Mouse (Mus musculus): ENCODE data around the gene 9530053A07Rik. TPM values are rescaled to one million over a fixed set of nuclear protein-coding genes. Genes with fewer than 3 reads are reported as not detected.

Gene 9530053A07Rik
- polyA plus RNA-seq, 1 experiment from 2014 or later, result 0.03 TPM

- peak overlapping the region; percentile 75 for H3K27ac ChIP-seq
- 43% methylated on average over 19 of the region's 19 CpGs for WGBS
- peak; percentile 94 for ATAC-seq (replicated peaks; ENCODE audit: low FRiP score)
- H3K27me3 ChIP-seq, result no peaks in the 10 kb centered on the region
- no peak overlapping the region; the same call in 1 of the 2 replicates for H3K4me3 ChIP-seq (replicated peaks)
- peaks cover 2% of the 10 kb centered on the region for H3K36me3 ChIP-seq
- H3K9me3 ChIP-seq (replicated peaks), result no peaks in the 10 kb centered on the region
- peaks cover 8% of the 10 kb centered on the region; the same call in 1 of the 2 replicates for H3K4me1 ChIP-seq
- H3K9ac ChIP-seq, result no peak overlapping the region
- peak overlapping the region; percentile 20; the same call in 1 of the 2 replicates for H3K4me2 ChIP-seq
These were observed 74.2 kb downstream of the 9530053A07Rik start for GRCm38 (mm10) chr7:28203207-28204108.

- H3K27me3 ChIP-seq, result no peaks in the 10 kb centered on the region
- peaks cover 8% of the 10 kb centered on the region; the same call in 1 of the 2 replicates for H3K4me1 ChIP-seq
- H3K4me2 ChIP-seq, result no peak overlapping the region
- no peaks in the 10 kb centered on the region for H3K36me3 ChIP-seq
- WGBS, result 79% methylated on average over 4 of the region's 4 CpGs
- H3K4me3 ChIP-seq (replicated peaks), result no peak overlapping the region
- ATAC-seq (replicated peaks; ENCODE audit: low FRiP score), result no peak
- H3K9ac ChIP-seq, result no peak overlapping the region
- H3K9me3 ChIP-seq (replicated peaks), result no peaks in the 10 kb centered on the region
- no peak overlapping the region for H3K27ac ChIP-seq
These were observed 76.9 kb downstream of the 9530053A07Rik start for GRCm38 (mm10) chr7:28206044-28206600.

GRCm38 (mm10) chr7:28208396-28208987 is 79.2 kb downstream of the 9530053A07Rik start:
- H3K9ac ChIP-seq, result peak overlapping the region; percentile 31; the same call in 1 of the 2 replicates

GRCm38 (mm10) chr7:28208988-28209508 is 79.8 kb downstream of the 9530053A07Rik start:
- Histone ChIP-seq H3K27me3 (no peaks in the 10 kb centered on the region), H3K9me3 (replicated peaks) (no peaks in the 10 kb centered on the region), H3K4me3 (replicated peaks) (peak overlapping the region; percentile 40), H3K9ac (peak overlapping the region; percentile 31; the same call in 1 of the 2 replicates), H3K4me2 (peak overlapping the region; percentile 60), H3K27ac (peak overlapping the region; percentile 43), H3K36me3 (no peaks in the 10 kb centered on the region), H3K4me1 (no peaks in the 10 kb centered on the region)
- peak; percentile 60; the same call in 1 of the 2 replicates for ATAC-seq (replicated peaks; ENCODE audit: low FRiP score)
- 45% methylated on average over 19 of the region's 19 CpGs for WGBS

More at GRCm38 (mm10) chr7:28208396-28208987, 79.2 kb downstream of the 9530053A07Rik start:
- Histone ChIP-seq H3K9me3 (replicated peaks) (no peaks in the 10 kb centered on the region), H3K4me2 (peak overlapping the region; percentile 60), H3K4me1 (peaks cover under 1% of the 10 kb centered on the region; the same call in 1 of the 2 replicates), H3K27ac (peak overlapping the region; percentile 43; the same call in 1 of the 2 replicates), H3K36me3 (no peaks in the 10 kb centered on the region), H3K4me3 (replicated peaks) (peak overlapping the region; percentile 40), H3K27me3 (no peaks in the 10 kb centered on the region)
- no peak for ATAC-seq (replicated peaks; ENCODE audit: low FRiP score)
- WGBS, result 44% methylated on average over 12 of the region's 12 CpGs

- ATAC-seq (replicated peaks; ENCODE audit: low FRiP score), result no peak
- no peaks in the 10 kb centered on the region for H3K36me3 ChIP-seq
- H3K9ac ChIP-seq, result no peak overlapping the region
- no peaks in the 10 kb centered on the region for H3K4me1 ChIP-seq
- H3K27ac ChIP-seq, result no peak overlapping the region
- no peak overlapping the region for H3K4me3 ChIP-seq (replicated peaks)
- no peaks in the 10 kb centered on the region for H3K9me3 ChIP-seq (replicated peaks)
- H3K27me3 ChIP-seq, result no peaks in the 10 kb centered on the region
- 45% methylated on average over 5 of the region's 5 CpGs for WGBS
- H3K4me2 ChIP-seq, result no peak overlapping the region
These were observed 81.5 kb downstream of the 9530053A07Rik start for GRCm38 (mm10) chr7:28210731-28211130.

GRCm38 (mm10) chr7:28214142-28214541 is 84.9 kb downstream of the 9530053A07Rik start:
- ATAC-seq (replicated peaks; ENCODE audit: low FRiP score), result no peak
- 29% methylated on average over 10 of the region's 10 CpGs for WGBS
- Histone ChIP-seq H3K27me3 (no peaks in the 10 kb centered on the region), H3K4me3 (replicated peaks) (no peak overlapping the region), H3K4me1 (no peaks in the 10 kb centered on the region), H3K4me2 (no peak overlapping the region), H3K27ac (no peak overlapping the region), H3K36me3 (no peaks in the 10 kb centered on the region), H3K9ac (no peak overlapping the region), H3K9me3 (replicated peaks) (no peaks in the 10 kb centered on the region)

Other genes starting within 250 kb of the 9530053A07Rik start
- 10.4 and 12.4 TPM in 2 replicates for gene Zfp974, start 200.0 kb upstream of the 9530053A07Rik start, polyA plus RNA-seq (2015; fragmentation: Nextera tagmentation; extraction: Ambion mirVana)
- gene Zfp780b, start 150.3 kb upstream of the 9530053A07Rik start, polyA plus RNA-seq (2015; fragmentation: Nextera tagmentation; extraction: Ambion mirVana), result 21.5 and 23.0 TPM in 2 replicates
- gene Zfp850, start 115.4 kb upstream of the 9530053A07Rik start, polyA plus RNA-seq (2015; fragmentation: Nextera tagmentation; extraction: Ambion mirVana), result 5.1 and 5.5 TPM in 2 replicates
- 299 and 310 TPM in 2 replicates for gene Psmc4, start 79.4 kb upstream of the 9530053A07Rik start, polyA plus RNA-seq (2015; fragmentation: Nextera tagmentation; extraction: Ambion mirVana)
- gene Fcgbp, start 58.2 kb upstream of the 9530053A07Rik start, polyA plus RNA-seq (2015; fragmentation: Nextera tagmentation; extraction: Ambion mirVana), result 0.58 and 3.3 TPM in 2 replicates
- gene Fbl, start 40.2 kb downstream of the 9530053A07Rik start, polyA plus RNA-seq (2015; fragmentation: Nextera tagmentation; extraction: Ambion mirVana), result 147 and 154 TPM in 2 replicates
- 14.3 and 15.7 TPM in 2 replicates for gene Dyrk1b, start 50.0 kb downstream of the 9530053A07Rik start, polyA plus RNA-seq (2015; fragmentation: Nextera tagmentation; extraction: Ambion mirVana)
- 1.8 and 2.1 TPM in 2 replicates for gene Eid2, start 138.4 kb downstream of the 9530053A07Rik start, polyA plus RNA-seq (2015; fragmentation: Nextera tagmentation; extraction: Ambion mirVana)
- 11.4 and 11.6 TPM in 2 replicates for gene Eid2b, start 148.3 kb downstream of the 9530053A07Rik start, polyA plus RNA-seq (2015; fragmentation: Nextera tagmentation; extraction: Ambion mirVana)
- gene Selenov, start 161.7 kb downstream of the 9530053A07Rik start, polyA plus RNA-seq (2015; fragmentation: Nextera tagmentation; extraction: Ambion mirVana), result 0.42 and 0.57 TPM in 2 replicates
- 0.52 and 0.63 TPM in 2 replicates for gene Dll3, start 172.8 kb downstream of the 9530053A07Rik start, polyA plus RNA-seq (2015; fragmentation: Nextera tagmentation; extraction: Ambion mirVana)
- gene Timm50, start 182.6 kb downstream of the 9530053A07Rik start, polyA plus RNA-seq (2015; fragmentation: Nextera tagmentation; extraction: Ambion mirVana), result 154 and 160 TPM in 2 replicates
- gene Supt5, start 209.3 kb downstream of the 9530053A07Rik start, polyA plus RNA-seq (2015; fragmentation: Nextera tagmentation; extraction: Ambion mirVana), result 91.0 and 104 TPM in 2 replicates
- gene Rps16, start 221.2 kb downstream of the 9530053A07Rik start, polyA plus RNA-seq (2015; fragmentation: Nextera tagmentation; extraction: Ambion mirVana), result 995 and 1,159 TPM in 2 replicates
- 69.9 and 84.6 TPM in 2 replicates for gene Plekhg2, start 243.1 kb downstream of the 9530053A07Rik start, polyA plus RNA-seq (2015; fragmentation: Nextera tagmentation; extraction: Ambion mirVana)